Mouse (Mus musculus): Measurements from ENCODE around the gene Cdc123.

Cdc123 gene

GRCm38 (mm10) chr2:5804440-5805045 is 40.4 kb downstream of the Cdc123 start:
- DNase-seq (ENCODE audit: low spot score): no peak

GRCm38 (mm10) chr2:5801927-5802590 is 42.9 kb downstream of the Cdc123 start:
- no peak for DNase-seq (ENCODE audit: low spot score)

DNA sequence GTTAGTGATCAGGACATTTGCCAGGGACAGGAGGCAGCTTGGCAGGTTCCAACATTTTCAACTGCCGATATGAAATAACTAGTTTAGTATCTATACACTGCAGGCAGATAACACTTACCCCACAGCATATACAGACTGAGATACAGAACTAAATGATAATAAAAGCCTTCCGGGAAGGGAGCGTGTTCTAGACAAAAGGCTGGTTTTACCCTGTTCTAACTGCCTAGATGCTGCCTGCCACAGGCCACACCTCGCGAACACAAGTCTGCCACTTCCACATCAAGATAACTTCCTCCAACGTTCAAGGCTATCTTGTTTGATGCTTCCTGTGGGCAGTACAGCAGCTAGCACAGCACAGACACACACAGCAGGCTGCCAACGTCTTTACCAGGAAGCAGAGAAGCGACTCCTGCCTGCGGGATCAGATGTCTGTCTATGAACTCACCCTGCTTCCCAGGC is 43.8 kb downstream of the Cdc123 start:
- no peak for DNase-seq (ENCODE audit: low spot score)

- DNase-seq (ENCODE audit: low spot score): no peak
Observed at GRCm38 (mm10) chr2:5797816-5798672, 46.9 kb downstream of the Cdc123 start.

GRCm38 (mm10) chr2:5793771-5794170 is 51.2 kb downstream of the Cdc123 start:
- no peak for DNase-seq (ENCODE audit: low spot score)

- no peak for DNase-seq (ENCODE audit: low spot score)
Observed at GRCm38 (mm10) chr2:5792056-5792455, 52.9 kb downstream of the Cdc123 start.

- DNase-seq (ENCODE audit: low spot score): no peak
Observed at GRCm38 (mm10) chr2:5789625-5790160, 55.3 kb downstream of the Cdc123 start.

DNA sequence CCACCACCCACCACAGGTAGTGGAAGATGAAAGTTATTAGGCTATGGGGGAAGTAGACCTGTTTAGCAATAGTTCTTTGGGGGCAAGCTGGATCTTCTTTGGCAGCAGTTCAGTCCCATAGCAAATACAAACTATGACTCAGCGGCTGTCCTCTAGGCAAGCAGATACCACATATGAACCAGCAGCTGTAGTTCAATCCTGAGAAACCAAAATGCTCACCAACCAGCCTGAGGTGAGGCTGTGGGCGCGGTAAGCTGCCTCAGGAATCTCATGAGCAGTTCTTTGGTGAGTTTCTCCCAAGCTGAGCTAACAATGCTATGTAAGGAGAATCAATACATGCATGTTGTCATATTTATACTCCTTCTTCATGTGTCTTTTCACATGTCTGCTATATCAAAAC is 57.6 kb downstream of the Cdc123 start:
- no peak for DNase-seq (ENCODE audit: low spot score)

DNA sequence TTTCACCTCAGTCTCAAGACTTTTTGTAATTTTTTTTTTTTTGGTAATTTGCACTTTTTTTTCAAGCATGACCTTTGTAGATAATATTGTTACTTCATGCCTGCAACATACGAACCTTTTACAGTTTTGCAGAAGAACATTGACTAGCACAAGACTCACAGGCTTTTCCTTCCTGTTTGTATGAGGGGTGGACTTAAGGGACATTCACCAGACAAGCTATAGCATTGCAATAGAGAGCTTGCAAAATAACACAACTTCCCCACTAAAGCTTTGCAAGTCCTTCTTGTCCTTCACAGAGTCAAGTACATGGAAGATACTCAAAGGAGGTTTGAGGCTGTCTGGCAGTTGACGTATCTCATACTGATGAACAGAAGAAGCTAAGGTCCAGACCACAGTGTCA is 72.5 kb downstream of the Cdc123 start:
- DNase-seq (ENCODE audit: low spot score): no peak

GRCm38 (mm10) chr2:5770708-5771241 is 74.2 kb downstream of the Cdc123 start:
- DNase-seq (ENCODE audit: low spot score): no peak

GRCm38 (mm10) chr2:5769630-5770029 is 75.3 kb downstream of the Cdc123 start:
- DNase-seq (ENCODE audit: low spot score): no peak

GRCm38 (mm10) chr2:5768946-5769345 is 76.0 kb downstream of the Cdc123 start:
- no peak for DNase-seq (ENCODE audit: low spot score)

GRCm38 (mm10) chr2:5762031-5762430 is 82.9 kb downstream of the Cdc123 start:
- no peak for DNase-seq (ENCODE audit: low spot score)

- no peak for DNase-seq (ENCODE audit: low spot score)
Observed at GRCm38 (mm10) chr2:5760479-5761008, 84.4 kb downstream of the Cdc123 start.

- no peak for DNase-seq (ENCODE audit: low spot score)
Observed at GRCm38 (mm10) chr2:5758569-5758968, 86.4 kb downstream of the Cdc123 start.

DNA sequence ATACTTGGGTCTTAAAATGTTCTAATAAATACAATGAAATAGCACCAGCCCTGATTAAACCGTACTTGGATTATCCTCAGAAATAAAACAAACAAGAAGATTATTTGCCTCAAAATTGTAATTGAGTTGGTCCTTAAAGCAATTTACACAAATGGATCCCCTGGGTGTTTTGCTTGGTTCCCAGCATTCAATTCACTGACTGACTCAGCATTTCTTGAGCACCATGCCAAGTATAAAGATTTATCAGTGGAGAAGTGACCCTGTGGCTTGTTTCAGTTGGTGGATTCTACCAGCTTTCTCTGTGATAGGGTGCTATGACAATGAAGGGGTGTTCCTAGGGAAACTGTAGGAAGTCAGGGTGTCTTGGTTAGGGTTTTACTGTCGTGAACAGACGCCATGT is 94.1 kb downstream of the Cdc123 start:
- no peak for DNase-seq (ENCODE audit: low spot score)

GRCm38 (mm10) chr2:5749210-5749609 is 95.8 kb downstream of the Cdc123 start:
- no peak for DNase-seq (ENCODE audit: low spot score)

GRCm38 (mm10) chr2:5747545-5748043 is 97.4 kb downstream of the Cdc123 start:
- DNase-seq (ENCODE audit: low spot score): no peak

DNA sequence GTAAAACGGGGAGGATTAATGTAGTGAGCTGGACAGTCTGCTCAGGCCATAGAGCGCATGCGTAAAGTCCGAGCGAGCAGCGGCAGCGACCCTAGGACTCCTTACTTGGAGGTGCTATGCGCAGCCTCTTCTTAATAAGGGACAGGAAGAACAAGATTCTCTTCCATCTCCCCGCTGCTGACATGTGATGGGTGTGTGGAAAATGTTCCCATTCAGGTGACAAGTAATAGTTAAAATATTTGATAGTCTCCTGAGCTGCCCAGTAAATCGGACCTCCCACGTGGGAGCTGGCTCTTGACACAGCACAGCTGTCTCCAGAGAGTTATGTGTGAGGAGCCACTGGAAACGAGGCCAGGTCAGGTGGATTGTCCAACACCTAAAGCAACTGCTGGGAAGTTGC is 98.4 kb downstream of the Cdc123 start:
- DNase-seq (ENCODE audit: low spot score): no peak
